Mouse (Mus musculus) stomach, postnatal 0 days (tissue): ENCODE results near the gene B430306N03Rik. TPM values are rescaled to one million over a fixed set of nuclear protein-coding genes. Genes with fewer than 3 reads are reported as not detected.
A peak's percentile ranks its signal among the peaks of the same experiment; 100 is the strongest.

Source experiments
- ATAC-seq: fragments of 200-750 bp; cut with Nextera tagmentation; 2 replicates; pipeline ENCODE4 v1.8.0; 2017; ENCODE audit not compliant: low FRiP score, low TSS enrichment
- DNase-seq: peaks from one replicate; pipeline ENCODE4 v3.0.0-alpha.2; 2016; ENCODE audit warnings: low spot score
- H3K27ac ChIP-seq: fragments of 300-500 bp; sonication (generic); replicated peaks from 2 replicates; pipeline ENCODE4 v1.5.1; 2014; ENCODE audit warnings: mild to moderate bottlenecking, control low read depth
- H3K27me3 ChIP-seq: fragments of 300-500 bp; sonication (generic); 2 replicates; pipeline ENCODE4 v1.6.1; 2014; ENCODE audit warnings: low read length; ENCODE audit not compliant: control insufficient read depth, insufficient read depth
- H3K36me3 ChIP-seq: fragments of 300-500 bp; sonication (generic); 2 replicates; pipeline ENCODE4 v1.6.1; 2014; ENCODE audit warnings: low read length, mixed read lengths; ENCODE audit not compliant: control insufficient read depth, insufficient read depth
- H3K4me1 ChIP-seq: fragments of 300-500 bp; sonication (generic); replicated peaks from 2 replicates; pipeline ENCODE4 v1.6.1; 2014; ENCODE audit warnings: antibody characterized with exemption; ENCODE audit not compliant: control insufficient read depth, insufficient read depth
- H3K4me2 ChIP-seq: fragments of 300-500 bp; sonication (generic); replicated peaks from 2 replicates; pipeline ENCODE4 v1.6.1; 2014; ENCODE audit warnings: low read depth, mild to moderate bottlenecking, control low read depth, moderate library complexity
- H3K4me3 ChIP-seq: fragments of 300-500 bp; sonication (generic); 2 replicates; pipeline ENCODE4 v1.5.1; 2014; ENCODE audit warnings: low read depth, low read length, control low read depth
- H3K9ac ChIP-seq: fragments of 300-500 bp; sonication (generic); 2 replicates; pipeline ENCODE4 v1.6.1; 2014; ENCODE audit warnings: mild to moderate bottlenecking, low read length, control low read depth, mixed read lengths
- H3K9me3 ChIP-seq: fragments of 300-500 bp; sonication (generic); 2 replicates; pipeline ENCODE4 v1.6.1; 2016; ENCODE audit warnings: low read length; ENCODE audit not compliant: control insufficient read depth
- CTCF ChIP-seq: IDR thresholded peaks from 2 replicates; pipeline ENCODE4 v1.5.1; 2016; ENCODE audit warnings: antibody characterized with exemption, low read depth, mild to moderate bottlenecking, moderate library complexity
- EP300 ChIP-seq: optimal IDR thresholded peaks from 2 replicates; pipeline ENCODE3; 2016; ENCODE audit warnings: antibody characterized with exemption
- whole genome bisulfite sequencing: fragments of 180-500 bp; shearing (Covaris S2); extraction: QIAGEN DNeasy Blood & Tissue Kit; methylation state at CpG from one replicate; pipeline ENCODE4 v1.1.7; 2014; 5-methylcytosine and 5-hydroxymethylcytosine counted together
- polyA plus RNA-seq: library from polyadenylated mRNA; unstranded; fragments of >200 nt; fragmentation: Nextera tagmentation; extraction: Ambion mirVana; gene quantifications from 2 replicates; pipeline ENCODE4 v1.2.1, GENCODE M21; 2015

B430306N03Rik gene
- polyA plus RNA-seq, 1 experiment from 2014 or later, result 0.18 TPM

DNA sequence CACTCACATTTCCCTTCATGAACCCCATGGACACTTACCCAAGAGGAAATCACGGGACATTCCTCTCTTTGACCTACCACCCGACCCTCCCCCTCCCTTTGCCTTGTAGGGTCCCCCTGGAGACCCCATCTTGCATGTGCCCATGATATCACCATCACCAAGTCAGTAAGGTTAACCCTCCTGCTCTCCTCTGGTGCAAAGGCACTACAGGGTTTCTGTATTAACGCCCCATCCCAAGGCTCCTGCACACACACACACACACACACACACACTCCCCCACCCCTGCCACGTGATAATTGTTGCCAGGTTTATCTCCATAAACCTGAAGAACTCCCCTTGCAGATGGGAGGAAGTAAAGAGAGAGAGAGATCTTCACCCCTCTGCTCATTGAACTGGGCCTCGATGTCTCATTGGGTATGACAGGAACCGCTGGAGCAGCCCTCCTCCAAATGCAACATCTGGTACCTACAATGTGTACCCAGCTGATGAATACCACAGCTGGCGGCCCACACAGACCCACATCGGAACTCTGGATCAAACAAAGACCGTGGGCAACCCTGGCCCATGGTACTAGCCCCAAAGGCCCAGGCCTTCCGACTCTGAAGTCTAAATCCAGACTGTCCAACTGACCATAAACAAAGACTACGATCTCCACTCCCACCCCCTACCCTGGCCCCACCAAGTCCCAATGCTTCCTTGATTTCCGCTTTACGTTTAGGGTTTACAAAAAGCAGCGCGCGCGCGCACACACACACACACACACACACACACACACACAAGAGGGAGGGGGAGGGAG is 34.8 kb upstream of the B430306N03Rik start:
- H3K9ac ChIP-seq, result peak overlapping the region; percentile 5; the same call in 1 of the 2 replicates
- no peaks in the 10 kb centered on the region for H3K9me3 ChIP-seq
- no peaks in the 10 kb centered on the region for H3K27me3 ChIP-seq
- WGBS, result 22% methylated on average over 18 of the region's 18 CpGs
- DNase-seq, result no peak
- H3K4me2 ChIP-seq, result peak overlapping the region; percentile 38
- ATAC-seq, result peak; percentile 47; the same call in 1 of the 2 replicates
- H3K27ac ChIP-seq, result no peak overlapping the region
- H3K4me1 ChIP-seq, result no peaks in the 10 kb centered on the region
- H3K4me3 ChIP-seq, result 0 out of 2 replicates have a peak overlapping the region, but pooled peaks have one; percentile 18
- H3K36me3 ChIP-seq, result no peaks in the 10 kb centered on the region
- TF ChIP-seq EP300 (no peak), CTCF (no peak)

DNA sequence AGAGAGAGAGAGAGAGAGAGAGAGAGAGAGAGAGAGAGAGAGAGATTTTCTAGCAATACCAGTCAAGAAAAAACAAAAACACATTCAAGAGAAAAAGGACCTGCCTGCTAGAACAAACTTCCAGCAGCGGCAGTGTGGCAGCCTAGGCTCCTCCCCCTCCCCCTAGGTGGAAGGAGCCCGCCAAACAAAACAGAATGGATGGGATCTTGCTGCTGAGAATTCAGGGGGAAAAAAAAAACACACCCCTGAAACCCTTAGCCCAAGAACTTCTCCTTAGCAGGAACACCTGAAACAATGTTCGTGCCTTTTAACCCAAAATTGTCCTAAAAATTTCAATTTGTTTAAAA is 34.2 kb upstream of the B430306N03Rik start:
- no peaks in the 10 kb centered on the region for H3K9me3 ChIP-seq
- peak overlapping the region; percentile 38 for H3K4me2 ChIP-seq
- ATAC-seq (no peak), DNase-seq (peak; percentile 24)
- H3K27me3 ChIP-seq, result no peaks in the 10 kb centered on the region
- 0 out of 2 replicates have a peak overlapping the region, but pooled peaks have one; percentile 18 for H3K4me3 ChIP-seq
- H3K36me3 ChIP-seq, result no peaks in the 10 kb centered on the region
- no peak overlapping the region for H3K27ac ChIP-seq
- no peaks in the 10 kb centered on the region for H3K4me1 ChIP-seq
- H3K9ac ChIP-seq, result peak overlapping the region; percentile 5; the same call in 1 of the 2 replicates
- 4% methylated on average over 3 of the region's 3 CpGs for WGBS
- TF ChIP-seq EP300 (no peak), CTCF (no peak)

DNA sequence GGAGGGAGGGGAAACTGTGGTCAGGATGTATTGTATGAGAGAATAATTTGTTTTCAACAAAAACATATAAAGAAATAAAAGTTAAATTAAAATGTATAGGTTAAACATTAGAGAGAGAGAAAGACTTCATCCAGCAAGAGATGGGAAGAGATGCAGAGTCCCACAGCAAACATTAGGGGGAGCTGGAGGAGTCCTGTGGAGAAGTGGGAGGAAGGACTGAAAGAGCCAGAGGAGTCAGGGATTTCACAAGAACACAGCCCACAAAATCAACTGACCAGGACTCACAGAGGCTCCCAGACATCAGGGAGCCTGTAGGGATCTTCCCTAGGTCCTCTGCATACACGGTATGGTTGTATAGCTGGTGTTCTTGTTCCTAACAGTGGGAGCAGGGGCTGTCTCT is 29.2 kb upstream of the B430306N03Rik start:
- ATAC-seq, result no peak
- H3K9ac ChIP-seq, result no peak overlapping the region
- no peaks in the 10 kb centered on the region for H3K36me3 ChIP-seq
- H3K9me3 ChIP-seq, result no peaks in the 10 kb centered on the region
- no peak for DNase-seq
- no peak overlapping the region for H3K27ac ChIP-seq
- 44% methylated on average over 1 of the region's 1 CpGs for WGBS
- H3K4me2 ChIP-seq, result no peak overlapping the region
- H3K4me3 ChIP-seq, result no peak overlapping the region
- H3K4me1 ChIP-seq, result no peaks in the 10 kb centered on the region
- TF ChIP-seq EP300, result no peak
- peak; percentile 30; the same call in 1 of the 2 replicates for TF ChIP-seq CTCF
- H3K27me3 ChIP-seq, result no peaks in the 10 kb centered on the region

DNA sequence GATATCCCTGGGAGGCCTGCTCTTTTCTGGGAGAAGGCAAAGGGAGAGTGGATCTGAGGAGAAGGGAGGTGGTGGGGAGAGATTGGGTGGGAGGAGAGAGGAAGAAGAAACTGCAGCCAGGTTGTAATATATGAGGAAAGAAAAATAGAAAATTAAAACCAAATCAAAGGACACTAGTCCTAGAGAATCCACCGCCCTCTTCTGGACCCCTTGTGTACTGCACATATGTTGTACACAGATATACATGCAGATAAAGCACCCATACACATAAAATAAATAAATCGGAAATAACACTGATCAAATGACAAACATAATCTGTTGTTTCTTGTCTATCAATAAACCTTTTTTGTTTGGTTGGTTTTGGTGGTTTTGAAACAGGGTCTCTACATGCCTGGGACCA is 28.7 kb upstream of the B430306N03Rik start:
- Histone ChIP-seq H3K4me1 (no peaks in the 10 kb centered on the region), H3K27me3 (no peaks in the 10 kb centered on the region), H3K4me2 (no peak overlapping the region), H3K4me3 (no peak overlapping the region), H3K9ac (no peak overlapping the region), H3K27ac (no peak overlapping the region), H3K9me3 (no peaks in the 10 kb centered on the region), H3K36me3 (no peaks in the 10 kb centered on the region)
- WGBS, result 67% methylated on average over 2 of the region's 2 CpGs
- no peak for ATAC-seq
- TF ChIP-seq CTCF, result peak; percentile 43
- no peak for TF ChIP-seq EP300
- DNase-seq, result no peak

DNA sequence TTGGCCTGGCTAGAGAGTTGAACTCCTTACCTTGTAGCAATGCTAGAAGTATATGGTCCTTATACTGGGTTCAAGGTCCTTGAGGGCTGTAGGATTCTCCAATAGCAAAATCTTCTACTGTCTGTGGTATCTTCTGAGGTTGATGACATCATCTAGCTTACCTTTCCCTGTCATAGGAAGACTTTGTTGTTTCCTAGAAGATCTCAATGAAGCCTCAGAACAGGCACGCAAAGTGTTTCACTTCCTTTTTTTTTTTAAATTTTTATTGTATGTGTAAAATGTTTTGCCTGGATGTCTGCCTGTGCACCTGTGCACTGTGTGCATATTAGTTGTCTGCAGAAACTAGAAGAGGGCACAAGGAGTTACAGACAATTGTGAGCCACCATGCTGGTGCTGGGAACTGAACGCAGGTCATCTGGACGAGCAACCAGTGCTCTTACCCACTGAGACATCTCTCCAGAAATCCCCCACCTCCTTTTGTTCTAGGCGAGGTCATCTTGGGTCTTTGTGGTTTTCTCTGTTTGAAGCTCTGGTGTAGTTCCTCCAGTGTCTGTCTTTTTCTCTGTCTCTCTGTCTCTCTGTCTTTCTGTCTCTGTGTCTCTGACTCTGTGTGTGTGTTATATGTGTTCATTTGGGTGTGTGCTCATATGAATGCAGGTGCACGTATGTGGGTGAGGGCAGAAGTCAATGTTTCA is 22.3 kb upstream of the B430306N03Rik start:
- Histone ChIP-seq H3K9me3 (no peaks in the 10 kb centered on the region), H3K4me3 (no peak overlapping the region), H3K27ac (no peak overlapping the region), H3K36me3 (no peaks in the 10 kb centered on the region), H3K4me2 (no peak overlapping the region), H3K4me1 (no peaks in the 10 kb centered on the region), H3K9ac (no peak overlapping the region), H3K27me3 (no peaks in the 10 kb centered on the region)
- 82% methylated on average over 5 of the region's 5 CpGs for WGBS
- TF ChIP-seq CTCF (no peak), EP300 (no peak)
- DNase-seq, result no peak
- ATAC-seq, result no peak

DNA sequence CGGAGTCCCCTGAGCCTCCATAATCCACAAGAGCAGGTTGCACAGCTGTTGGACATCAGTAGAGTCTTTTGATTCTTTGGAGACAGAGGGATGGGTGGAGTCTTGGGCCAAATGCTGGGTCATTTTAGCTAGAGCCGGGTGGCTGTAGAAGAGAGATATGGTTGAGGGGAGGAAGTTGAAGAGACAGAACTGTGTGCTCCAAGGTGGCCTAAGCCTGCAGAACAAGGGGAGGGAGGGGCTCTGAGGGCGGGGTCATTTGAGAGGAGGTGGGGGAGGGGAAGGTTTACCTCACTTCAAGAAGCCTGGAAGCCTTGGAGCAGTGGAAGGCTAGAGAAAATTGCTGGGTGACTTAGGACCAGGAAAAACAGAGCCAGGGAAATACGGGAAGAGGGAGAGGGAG is 16.7 kb upstream of the B430306N03Rik start, which contains the start of gene Treml2:
Gene Treml2, plus strand, starts transcription at position 296 of the 400 bp plus-strand sequence.
- Histone ChIP-seq H3K9me3 (no peaks in the 10 kb centered on the region), H3K36me3 (no peaks in the 10 kb centered on the region), H3K4me1 (no peaks in the 10 kb centered on the region), H3K9ac (no peak within 1 kb of the TSS), H3K27ac (no peak within 1 kb of the TSS), H3K27me3 (no peaks in the 10 kb centered on the region), H3K4me3 (no peak within 1 kb of the TSS), H3K4me2 (no peak within 1 kb of the TSS)
- TF ChIP-seq CTCF, result no peak
- no peak for TF ChIP-seq EP300
- WGBS, result 20% methylated on average over 3 of the region's 4 CpGs
- no peak for ATAC-seq
- no peak for DNase-seq
